Mouse (Mus musculus): ENCODE data around the gene Atg4d. TPM values are rescaled to one million over a fixed set of nuclear protein-coding genes. Genes with fewer than 3 reads are reported as not detected.
"Not testable (repeated sequence)": the region's sequence is repeated elsewhere in the genome, so short reads cannot be mapped to it uniquely, and the experiment has no call there.

Gene Atg4d
- polyA plus RNA-seq, 1 experiment = 27.5 TPM

GRCm38 (mm10) chr9:21287571-21288402 lies 22.7 kb downstream of the Atg4d start, which contains the start of gene Kri1:
Gene Kri1, minus strand, starts transcription at chr9:21287969.
- no peaks in the 10 kb centered on the region; the same call in 1 of the 2 replicates for H3K36me3 ChIP-seq (ENCODE audit: control insufficient read depth, insufficient read depth, low read length)
- H3K4me1 ChIP-seq (ENCODE audit: control insufficient read depth, insufficient read depth, low read length) = peaks cover 21% of the 10 kb centered on the region
- TF ChIP-seq POLR2A (IDR thresholded peaks at IDR 0.05; ENCODE audit: control insufficient read depth, low read depth, low read length) = peak; percentile 87
- TF ChIP-seq CTCF (IDR thresholded peaks at IDR 0.05; ENCODE audit: control insufficient read depth, insufficient read depth, insufficient replicate concordance, low read depth, low read length) = no peak

DNA sequence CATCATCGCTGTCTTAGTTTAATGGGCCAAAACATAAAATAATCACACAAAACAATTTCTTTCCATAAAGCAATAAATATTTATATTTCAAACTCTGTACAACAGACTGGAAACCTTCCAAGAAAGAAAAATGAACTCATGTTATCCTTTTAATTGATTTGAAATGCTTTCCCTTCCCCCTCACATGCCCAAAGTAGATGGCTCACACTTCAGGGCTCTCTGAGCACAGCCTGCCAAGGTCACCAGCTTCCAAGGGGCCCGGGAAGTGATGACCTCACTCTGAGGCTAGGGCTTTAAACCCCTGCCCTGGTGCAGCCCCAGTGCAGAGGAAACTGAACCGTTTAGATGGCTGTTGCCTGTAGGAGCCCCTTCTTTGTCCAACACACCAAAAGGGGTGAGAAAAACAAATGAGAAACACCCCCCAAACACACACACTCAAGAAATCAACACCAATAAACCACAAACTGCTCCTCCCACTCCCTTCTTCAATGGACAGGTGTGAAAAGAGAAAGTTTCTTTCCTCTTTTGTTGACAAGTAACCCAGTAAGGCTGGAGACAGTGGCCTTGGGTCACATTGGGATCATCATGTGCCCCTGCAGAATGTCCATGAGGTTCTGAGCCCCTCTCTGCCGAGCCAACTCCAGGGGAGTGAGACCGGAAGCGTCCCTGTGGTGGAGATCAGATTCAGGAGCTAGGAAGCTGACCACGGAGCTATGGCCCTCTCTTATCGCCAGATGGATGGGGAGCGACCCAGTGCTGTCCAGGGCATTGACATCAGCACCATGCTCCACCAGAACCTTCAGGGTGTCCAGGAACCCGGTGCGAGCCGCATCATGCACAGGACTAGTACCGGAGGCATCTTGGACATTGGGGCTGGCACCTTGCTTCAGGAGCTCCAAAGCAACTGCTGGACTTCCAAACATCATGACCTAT lies 23.6 kb downstream of the Atg4d start:
- Histone ChIP-seq H3K4me1 (ENCODE audit: control insufficient read depth, insufficient read depth, low read length) (peaks cover 21% of the 10 kb centered on the region), H3K36me3 (ENCODE audit: control insufficient read depth, insufficient read depth, low read length) (no peaks in the 10 kb centered on the region; the same call in 1 of the 2 replicates), H3K27ac (ENCODE audit: control insufficient read depth, insufficient read depth, low read depth, low read length) (peak overlapping the region; percentile 97), H3K4me3 (ENCODE audit: control insufficient read depth, low read depth, low read length) (peak overlapping the region; percentile 93), H3K27me3 (ENCODE audit: control insufficient read depth, insufficient read depth, low read length) (no peaks in the 10 kb centered on the region)
- TF ChIP-seq POLR2A (IDR thresholded peaks at IDR 0.05; ENCODE audit: control insufficient read depth, low read depth, low read length) (no peak), CTCF (IDR thresholded peaks at IDR 0.05; ENCODE audit: control insufficient read depth, insufficient read depth, insufficient replicate concordance, low read depth, low read length) (no peak)

More at GRCm38 (mm10) chr9:21287571-21288402, 22.7 kb downstream of the Atg4d start, which contains the start of gene Kri1:
- H3K27ac ChIP-seq (ENCODE audit: control insufficient read depth, insufficient read depth, low read depth, low read length) = peak within 1 kb of the TSS; percentile 97
- H3K27me3 ChIP-seq (ENCODE audit: control insufficient read depth, insufficient read depth, low read length) = no peaks in the 10 kb centered on the region
- peak within 1 kb of the TSS; percentile 93 for H3K4me3 ChIP-seq (ENCODE audit: control insufficient read depth, low read depth, low read length)

DNA sequence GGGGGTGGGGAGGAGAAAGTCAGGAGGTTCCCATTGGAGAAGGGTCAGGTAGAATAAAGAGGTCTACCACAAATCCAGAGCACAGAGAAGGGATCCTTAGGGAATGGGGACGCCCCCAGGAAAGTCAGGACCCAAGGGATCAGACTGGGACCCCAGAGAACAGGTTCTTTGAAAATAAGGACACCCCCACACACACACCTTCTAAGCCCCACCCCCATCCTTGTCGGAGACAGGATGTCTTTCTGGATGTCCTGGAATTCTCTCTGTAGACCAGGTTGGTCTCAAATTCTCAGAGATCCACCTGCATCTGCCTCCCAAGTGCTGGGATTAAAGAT lies 24.2 kb downstream of the Atg4d start:
- no peaks in the 10 kb centered on the region for H3K27me3 ChIP-seq (ENCODE audit: control insufficient read depth, insufficient read depth, low read length)
- H3K4me3 ChIP-seq (ENCODE audit: control insufficient read depth, low read depth, low read length) = peak overlapping the region; percentile 67
- H3K36me3 ChIP-seq (ENCODE audit: control insufficient read depth, insufficient read depth, low read length) = no peaks in the 10 kb centered on the region; the same call in 1 of the 2 replicates
- H3K4me1 ChIP-seq (ENCODE audit: control insufficient read depth, insufficient read depth, low read length) = peaks cover 21% of the 10 kb centered on the region
- TF ChIP-seq POLR2A (IDR thresholded peaks at IDR 0.05; ENCODE audit: control insufficient read depth, low read depth, low read length) = no peak
- H3K27ac ChIP-seq (ENCODE audit: control insufficient read depth, insufficient read depth, low read depth, low read length) = peak overlapping the region; percentile 40

DNA sequence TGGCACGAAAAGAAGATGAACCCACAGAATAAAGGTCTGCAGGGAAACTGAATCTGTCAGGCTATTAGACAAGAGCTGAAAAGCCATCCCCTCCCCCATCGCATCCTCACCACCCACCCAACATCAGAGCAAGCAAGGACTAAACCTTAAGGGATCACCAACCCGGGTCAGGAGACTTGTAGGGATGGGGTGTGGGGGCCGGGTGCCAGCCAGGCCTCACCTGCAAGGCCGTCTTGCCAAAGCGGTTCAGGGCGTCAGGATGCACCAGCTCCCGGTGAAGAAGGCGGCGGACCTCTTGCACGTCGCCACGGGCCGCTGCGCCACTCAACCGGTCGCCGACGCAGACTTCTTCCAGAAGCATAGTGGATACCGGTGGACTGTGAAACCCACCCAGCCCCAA lies 25.5 kb downstream of the Atg4d start:
- TF ChIP-seq POLR2A (IDR thresholded peaks at IDR 0.05; ENCODE audit: control insufficient read depth, low read depth, low read length) (no peak), CTCF (IDR thresholded peaks at IDR 0.05; ENCODE audit: control insufficient read depth, insufficient read depth, insufficient replicate concordance, low read depth, low read length) (no peak)
- Histone ChIP-seq H3K4me3 (ENCODE audit: control insufficient read depth, low read depth, low read length) (peak overlapping the region; percentile 94), H3K27ac (ENCODE audit: control insufficient read depth, insufficient read depth, low read depth, low read length) (peak overlapping the region; percentile 99), H3K27me3 (ENCODE audit: control insufficient read depth, insufficient read depth, low read length) (no peaks in the 10 kb centered on the region), H3K36me3 (ENCODE audit: control insufficient read depth, insufficient read depth, low read length) (no peaks in the 10 kb centered on the region), H3K4me1 (ENCODE audit: control insufficient read depth, insufficient read depth, low read length) (peaks cover 21% of the 10 kb centered on the region)

- Histone ChIP-seq H3K4me1 (ENCODE audit: control insufficient read depth, insufficient read depth, low read length) (peaks cover 21% of the 10 kb centered on the region), H3K4me3 (ENCODE audit: control insufficient read depth, low read depth, low read length) (peak within 1 kb of the TSS; percentile 94), H3K27me3 (ENCODE audit: control insufficient read depth, insufficient read depth, low read length) (no peaks in the 10 kb centered on the region), H3K36me3 (ENCODE audit: control insufficient read depth, insufficient read depth, low read length) (no peaks in the 10 kb centered on the region), H3K27ac (ENCODE audit: control insufficient read depth, insufficient read depth, low read depth, low read length) (peak within 1 kb of the TSS; percentile 99)
- TF ChIP-seq POLR2A (IDR thresholded peaks at IDR 0.05; ENCODE audit: control insufficient read depth, low read depth, low read length) = peak; percentile 46
- 0 out of 2 replicates have a peak, but pooled peaks have one; percentile 3 for TF ChIP-seq CTCF (IDR thresholded peaks at IDR 0.05; ENCODE audit: control insufficient read depth, insufficient read depth, insufficient replicate concordance, low read depth, low read length)
These were observed 26.1 kb downstream of the Atg4d start, which contains the start of gene Cdkn2d for GRCm38 (mm10) chr9:21291022-21291787. Gene Cdkn2d, minus strand, starts transcription at chr9:21291407.

GRCm38 (mm10) chr9:21291868-21292267 lies 26.8 kb downstream of the Atg4d start:
- H3K36me3 ChIP-seq (ENCODE audit: control insufficient read depth, insufficient read depth, low read length); H3K27me3 ChIP-seq (ENCODE audit: control insufficient read depth, insufficient read depth, low read length): not testable (repeated sequence)
- Histone ChIP-seq H3K4me1 (ENCODE audit: control insufficient read depth, insufficient read depth, low read length) (peaks cover 18% of the 10 kb centered on the region), H3K4me3 (ENCODE audit: control insufficient read depth, low read depth, low read length) (peak overlapping the region; percentile 94), H3K27ac (ENCODE audit: control insufficient read depth, insufficient read depth, low read depth, low read length) (peak overlapping the region; percentile 99)
